Mouse (Mus musculus) liver, embryonic 14.5 days (tissue): ENCODE measurements at regions not wholly inside any gene's neighbourhood (a gene's known extent, or its start where the extent isn't known, plus 50 kb on each side); places are given as distances from the start of the nearest gene placed in this dataset.

Source experiments
- CTCF ChIP-seq: IDR thresholded peaks from 2 replicates; pipeline ENCODE4 v1.5.1; 2016; ENCODE audit warnings: antibody characterized with exemption, low read depth, control low read depth
- EP300 ChIP-seq: IDR thresholded peaks from 2 replicates; pipeline ENCODE4 v1.6.1; 2016; ENCODE audit warnings: antibody characterized with exemption, low read depth

DNA sequence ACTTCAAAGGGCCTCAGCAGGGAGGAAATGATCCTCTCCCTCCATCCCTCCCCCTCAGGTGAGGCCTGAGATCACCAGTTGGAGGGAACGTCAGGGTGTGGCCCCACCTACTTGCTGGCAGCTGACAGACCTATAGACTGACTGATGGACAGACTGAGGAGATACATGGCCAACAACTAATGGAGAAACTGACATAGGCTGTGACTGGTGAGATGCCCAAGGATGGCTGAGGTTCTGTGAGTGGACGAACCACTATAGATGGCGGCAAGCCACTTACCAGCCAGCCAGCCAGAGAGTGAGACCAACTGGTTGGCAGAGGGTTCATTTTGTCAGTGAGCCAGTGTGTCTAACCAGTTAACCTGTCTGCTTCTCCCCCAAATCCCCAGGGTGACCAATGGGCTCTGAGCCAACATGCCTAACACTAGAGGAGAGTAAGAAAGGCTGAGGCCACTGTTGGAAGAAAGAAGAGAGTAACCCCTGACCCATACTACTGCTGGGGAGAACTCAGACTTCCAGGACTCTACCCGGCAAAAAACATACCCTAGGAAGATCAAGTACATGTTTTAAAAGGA lies 147.4 kb downstream of the Fgf18 start:
- no peak for TF ChIP-seq CTCF
- no peak for TF ChIP-seq EP300
